Mouse (Mus musculus) forelimb bud, embryonic 11.5 days (tissue): Measurements from ENCODE around the gene Dnmbp.

Experiments used
- DNase-seq: peaks from one replicate; pipeline ENCODE4 v3.0.0-alpha.2; 2012; ENCODE audit warnings: low read depth, low spot score

Dnmbp gene

GRCm38 (mm10) chr19:43801427-43802051, 138.5 kb downstream of the Dnmbp start:
- DNase-seq = no peak

DNA sequence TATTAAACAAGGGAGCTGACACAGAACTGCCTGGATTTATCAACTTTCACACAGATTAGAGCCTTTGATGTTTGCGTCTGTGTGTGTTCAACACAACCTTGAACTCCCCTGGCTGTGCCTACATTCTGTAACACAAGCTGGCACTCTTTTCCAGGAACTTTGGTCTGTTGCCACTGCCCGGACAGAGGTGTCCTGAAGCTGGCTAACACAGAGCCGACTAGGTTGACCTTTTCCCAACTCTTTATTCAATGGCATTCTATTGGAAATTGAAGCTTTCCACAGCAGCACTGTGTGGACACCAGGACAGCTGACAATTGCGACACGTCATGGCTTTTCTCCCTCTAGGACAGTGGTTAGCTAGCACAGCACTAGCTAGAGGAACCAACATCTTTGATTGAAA, 142.8 kb downstream of the Dnmbp start:
- no peak for DNase-seq
